Mouse (Mus musculus): ENCODE data around the gene Stam2. TPM values are rescaled to one million over a fixed set of nuclear protein-coding genes. Genes with fewer than 3 reads are reported as not detected.

Stam2 gene
- polyA plus RNA-seq, 1 experiment: 6.3 TPM

DNA sequence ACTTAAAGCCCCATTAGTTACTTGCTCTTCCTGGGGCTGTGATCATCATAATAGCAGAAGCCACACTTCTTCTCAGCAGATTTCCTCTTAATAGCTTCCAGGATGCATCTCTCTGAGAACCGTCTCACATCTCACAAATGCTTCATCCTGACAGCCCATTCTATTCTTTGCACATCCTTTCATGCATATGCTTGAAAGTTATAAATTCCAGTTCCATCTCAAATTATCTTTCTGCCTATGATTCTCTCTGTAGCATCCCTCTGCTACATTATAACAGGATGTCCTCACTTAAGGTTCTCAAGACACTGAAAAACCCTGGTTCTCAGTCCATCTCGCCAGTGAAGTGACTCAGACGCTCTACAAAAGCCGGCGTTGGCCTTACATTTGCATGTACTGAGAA is 85.4 kb downstream of the Stam2 start:
- TF ChIP-seq POLR2A (IDR thresholded peaks at IDR 0.05; ENCODE audit: borderline replicate concordance, control insufficient read depth, low read depth, low read length): no peak
- no peak for TF ChIP-seq CTCF (IDR thresholded peaks at IDR 0.05; ENCODE audit: control insufficient read depth, insufficient read depth, low read length)
- no peak overlapping the region for H3K27ac ChIP-seq (ENCODE audit: control insufficient read depth, insufficient read depth, low read depth, low read length, poor library complexity)
- no peaks in the 10 kb centered on the region for H3K4me1 ChIP-seq (ENCODE audit: control insufficient read depth, insufficient read depth, low read length)
- WGBS: 85% methylated on average over 5 of the region's 5 CpGs
- H3K4me3 ChIP-seq (replicated peaks; ENCODE audit: control insufficient read depth, low read depth, low read length): no peak overlapping the region

- TF ChIP-seq POLR2A (IDR thresholded peaks at IDR 0.05; ENCODE audit: borderline replicate concordance, control insufficient read depth, low read depth, low read length) (no peak), CTCF (IDR thresholded peaks at IDR 0.05; ENCODE audit: control insufficient read depth, insufficient read depth, low read length) (no peak)
- 30% methylated on average over 4 of the region's 4 CpGs for WGBS
- Histone ChIP-seq H3K27ac (ENCODE audit: control insufficient read depth, insufficient read depth, low read depth, low read length, poor library complexity) (no peak overlapping the region), H3K4me1 (ENCODE audit: control insufficient read depth, insufficient read depth, low read length) (no peaks in the 10 kb centered on the region), H3K4me3 (replicated peaks; ENCODE audit: control insufficient read depth, low read depth, low read length) (no peak overlapping the region)
Measured at GRCm38 (mm10) chr2:52654541-52654940, 87.5 kb downstream of the Stam2 start.

GRCm38 (mm10) chr2:52651547-52651946 is 90.5 kb downstream of the Stam2 start:
- no peak for TF ChIP-seq POLR2A (IDR thresholded peaks at IDR 0.05; ENCODE audit: borderline replicate concordance, control insufficient read depth, low read depth, low read length)
- no peak for TF ChIP-seq CTCF (IDR thresholded peaks at IDR 0.05; ENCODE audit: control insufficient read depth, insufficient read depth, low read length)
- 79% methylated on average over 6 of the region's 6 CpGs for WGBS
- Histone ChIP-seq H3K4me1 (ENCODE audit: control insufficient read depth, insufficient read depth, low read length) (no peaks in the 10 kb centered on the region), H3K4me3 (replicated peaks; ENCODE audit: control insufficient read depth, low read depth, low read length) (no peak overlapping the region), H3K27ac (ENCODE audit: control insufficient read depth, insufficient read depth, low read depth, low read length, poor library complexity) (no peak overlapping the region)

DNA sequence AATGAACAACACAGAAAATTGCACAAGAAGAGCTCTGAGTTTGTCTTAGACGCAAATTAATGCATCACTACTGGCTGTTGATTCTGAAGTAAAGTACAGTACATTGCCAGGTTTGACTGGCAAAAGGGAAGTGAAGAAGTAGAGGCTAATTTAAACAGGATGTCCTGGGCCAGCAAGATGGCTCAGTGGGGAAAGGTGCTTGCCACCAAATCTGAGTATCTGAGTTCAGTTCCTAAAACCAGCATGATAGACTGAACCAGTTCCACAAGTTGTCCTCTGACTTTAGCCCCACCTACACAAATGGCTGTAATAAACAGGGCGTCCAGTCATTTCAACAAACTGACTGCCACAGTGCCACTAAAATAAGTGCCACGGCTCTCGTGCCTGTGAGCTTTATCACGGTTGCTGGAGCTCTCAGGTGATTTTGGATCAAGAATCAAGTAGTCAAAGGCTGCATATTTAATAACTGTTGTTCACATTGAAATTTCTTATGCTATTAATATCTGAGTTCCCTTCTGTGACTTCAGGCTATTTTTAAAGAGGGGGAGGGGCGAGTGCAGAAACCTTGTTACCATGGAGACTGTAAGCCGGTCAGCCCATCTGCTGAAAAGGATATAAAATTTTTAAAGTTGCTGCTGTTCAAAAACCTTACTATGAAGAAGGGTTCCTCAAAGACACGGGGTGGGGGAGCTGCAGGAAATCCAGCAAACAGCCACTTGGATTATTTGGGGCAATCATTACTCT is 94.7 kb downstream of the Stam2 start:
- TF ChIP-seq POLR2A (IDR thresholded peaks at IDR 0.05; ENCODE audit: borderline replicate concordance, control insufficient read depth, low read depth, low read length): no peak
- no peak for TF ChIP-seq CTCF (IDR thresholded peaks at IDR 0.05; ENCODE audit: control insufficient read depth, insufficient read depth, low read length)
- 55% methylated on average over 8 of the region's 8 CpGs for WGBS
- H3K4me3 ChIP-seq (replicated peaks; ENCODE audit: control insufficient read depth, low read depth, low read length): no peak overlapping the region
- H3K27ac ChIP-seq (ENCODE audit: control insufficient read depth, insufficient read depth, low read depth, low read length, poor library complexity): no peak overlapping the region
- H3K4me1 ChIP-seq (ENCODE audit: control insufficient read depth, insufficient read depth, low read length): no peaks in the 10 kb centered on the region

DNA sequence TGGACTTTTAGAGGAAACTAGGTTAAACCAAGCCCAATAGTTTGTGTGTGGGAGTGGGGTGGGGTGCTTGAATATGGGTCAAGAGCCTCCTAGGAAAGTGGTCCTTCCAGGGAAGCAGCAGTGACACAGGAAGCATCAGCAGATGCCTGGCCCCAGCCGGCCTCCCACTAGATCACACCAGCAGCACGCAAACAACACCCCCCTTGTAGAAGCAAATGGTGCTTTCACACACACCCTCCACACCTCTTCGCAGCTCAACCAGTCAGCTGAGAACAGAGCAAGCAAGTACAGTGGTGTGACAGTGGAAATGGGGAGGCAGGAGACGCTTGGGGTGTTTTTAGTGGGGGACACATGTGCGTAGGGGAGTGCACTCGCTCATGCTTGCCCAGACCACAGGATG is 98.4 kb downstream of the Stam2 start:
- TF ChIP-seq POLR2A (IDR thresholded peaks at IDR 0.05; ENCODE audit: borderline replicate concordance, control insufficient read depth, low read depth, low read length) (no peak), CTCF (IDR thresholded peaks at IDR 0.05; ENCODE audit: control insufficient read depth, insufficient read depth, low read length) (no peak)
- WGBS: 85% methylated on average over 6 of the region's 6 CpGs
- H3K4me1 ChIP-seq (ENCODE audit: control insufficient read depth, insufficient read depth, low read length): no peaks in the 10 kb centered on the region
- no peak overlapping the region for H3K27ac ChIP-seq (ENCODE audit: control insufficient read depth, insufficient read depth, low read depth, low read length, poor library complexity)
- H3K4me3 ChIP-seq (replicated peaks; ENCODE audit: control insufficient read depth, low read depth, low read length): no peak overlapping the region

Other genes with a start within 250 kb of the Stam2 start
- 0.45 TPM in 1 of 2 replicates, not detected in the other for gene Cacnb4, start 65.5 kb downstream of the Stam2 start, polyA plus RNA-seq (2011; ENCODE audit: insufficient read depth, insufficient read length, low replicate concordance, missing spikeins)
- 4.4 and 9.2 TPM in 2 replicates for gene Fmnl2, start 115.6 kb upstream of the Stam2 start, polyA plus RNA-seq (2011; ENCODE audit: insufficient read depth, insufficient read length, low replicate concordance, missing spikeins)